Mouse (Mus musculus) E14TG2a.4 (cell line): ENCODE measurements around the gene Alox12b.
A peak's percentile ranks its signal among the peaks of the same experiment; 100 is the strongest.

Experiments
- H3K27me3 ChIP-seq: 2 replicates; pipeline ENCODE4 v1.6.1; 2014; ENCODE audit warnings: low read length, control low read depth; ENCODE audit not compliant: insufficient read depth
- H3K36me3 ChIP-seq: 2 replicates; pipeline ENCODE4 v1.6.1; 2014; ENCODE audit warnings: low read length, control low read depth; ENCODE audit not compliant: insufficient read depth
- H3K4me1 ChIP-seq: replicated peaks from 2 replicates; pipeline ENCODE4 v1.6.1; 2014; ENCODE audit warnings: low read depth, low read length, control low read depth
- H3K4me3 ChIP-seq: replicated peaks from 2 replicates; pipeline ENCODE4 v1.5.1; 2014; ENCODE audit warnings: mild to moderate bottlenecking, low read length
- H3K9me3 ChIP-seq: 2 replicates; pipeline ENCODE4 v1.6.1; 2014; ENCODE audit warnings: low read length, control low read depth
- CTCF ChIP-seq: conservative IDR thresholded peaks from 2 replicates; pipeline ENCODE4 v1.5.1; 2014; ENCODE audit warnings: low read length
- NANOG ChIP-seq: IDR thresholded peaks from 2 replicates; pipeline ENCODE4 v1.6.1; 2014; ENCODE audit warnings: borderline replicate concordance, low read length, mixed read lengths
- POU5F1 ChIP-seq: IDR thresholded peaks from 2 replicates; pipeline ENCODE4 v1.6.1; 2014; ENCODE audit warnings: low read length, borderline replicate concordance

Alox12b gene

DNA sequence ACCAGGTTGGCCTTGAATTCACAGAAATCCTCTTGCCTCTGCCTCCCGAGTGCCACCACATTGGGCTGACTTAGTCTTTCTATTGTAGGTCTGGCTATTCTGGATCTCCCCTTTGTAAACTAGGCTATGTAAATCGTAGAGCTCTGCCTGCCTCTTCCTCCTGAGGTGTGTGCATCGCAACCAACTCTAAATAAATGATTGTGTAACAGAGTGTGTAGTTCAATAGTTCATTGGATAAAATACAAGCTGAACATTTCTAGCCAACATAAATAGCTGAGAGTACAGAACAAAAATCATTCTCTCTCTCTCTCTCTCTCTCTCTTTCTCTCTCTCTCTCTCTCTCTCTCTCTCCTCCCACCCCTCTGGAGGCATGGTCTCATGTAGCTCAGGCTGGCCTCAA is 42.2 kb upstream of the Alox12b start:
- Histone ChIP-seq H3K4me3 (no peak overlapping the region), H3K4me1 (peaks cover 34% of the 10 kb centered on the region), H3K27me3 (peaks cover 79% of the 10 kb centered on the region), H3K9me3 (no peaks in the 10 kb centered on the region), H3K36me3 (0 out of 2 replicates have a peak, but pooled peaks cover under 1% of the 10 kb centered on the region)
- TF ChIP-seq POU5F1 (no peak), CTCF (no peak), NANOG (no peak)

DNA sequence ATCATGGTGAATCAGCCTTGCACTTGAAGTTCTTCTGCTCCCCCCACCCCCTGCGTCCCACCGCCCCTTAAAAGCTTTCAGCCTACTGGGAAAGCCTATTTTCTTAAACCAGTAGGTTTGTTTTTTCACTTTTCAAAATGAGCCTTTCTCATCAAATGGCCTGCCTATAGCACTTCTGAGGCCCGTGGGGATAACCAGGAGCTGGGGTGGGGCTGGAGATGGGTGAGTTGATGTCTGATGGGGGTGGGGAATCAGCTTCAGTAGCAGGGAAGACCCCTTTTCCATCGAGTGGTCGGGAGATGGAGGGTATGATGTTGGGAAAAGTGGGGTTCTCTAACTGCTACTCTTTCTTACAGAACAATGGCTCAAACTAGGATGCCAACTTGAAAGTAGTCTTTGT is 39.9 kb upstream of the Alox12b start:
- Histone ChIP-seq H3K4me3 (no peak overlapping the region), H3K36me3 (no peaks in the 10 kb centered on the region), H3K4me1 (peaks cover 46% of the 10 kb centered on the region), H3K27me3 (peaks cover 97% of the 10 kb centered on the region), H3K9me3 (no peaks in the 10 kb centered on the region)
- TF ChIP-seq POU5F1 (no peak), CTCF (no peak), NANOG (no peak)

DNA sequence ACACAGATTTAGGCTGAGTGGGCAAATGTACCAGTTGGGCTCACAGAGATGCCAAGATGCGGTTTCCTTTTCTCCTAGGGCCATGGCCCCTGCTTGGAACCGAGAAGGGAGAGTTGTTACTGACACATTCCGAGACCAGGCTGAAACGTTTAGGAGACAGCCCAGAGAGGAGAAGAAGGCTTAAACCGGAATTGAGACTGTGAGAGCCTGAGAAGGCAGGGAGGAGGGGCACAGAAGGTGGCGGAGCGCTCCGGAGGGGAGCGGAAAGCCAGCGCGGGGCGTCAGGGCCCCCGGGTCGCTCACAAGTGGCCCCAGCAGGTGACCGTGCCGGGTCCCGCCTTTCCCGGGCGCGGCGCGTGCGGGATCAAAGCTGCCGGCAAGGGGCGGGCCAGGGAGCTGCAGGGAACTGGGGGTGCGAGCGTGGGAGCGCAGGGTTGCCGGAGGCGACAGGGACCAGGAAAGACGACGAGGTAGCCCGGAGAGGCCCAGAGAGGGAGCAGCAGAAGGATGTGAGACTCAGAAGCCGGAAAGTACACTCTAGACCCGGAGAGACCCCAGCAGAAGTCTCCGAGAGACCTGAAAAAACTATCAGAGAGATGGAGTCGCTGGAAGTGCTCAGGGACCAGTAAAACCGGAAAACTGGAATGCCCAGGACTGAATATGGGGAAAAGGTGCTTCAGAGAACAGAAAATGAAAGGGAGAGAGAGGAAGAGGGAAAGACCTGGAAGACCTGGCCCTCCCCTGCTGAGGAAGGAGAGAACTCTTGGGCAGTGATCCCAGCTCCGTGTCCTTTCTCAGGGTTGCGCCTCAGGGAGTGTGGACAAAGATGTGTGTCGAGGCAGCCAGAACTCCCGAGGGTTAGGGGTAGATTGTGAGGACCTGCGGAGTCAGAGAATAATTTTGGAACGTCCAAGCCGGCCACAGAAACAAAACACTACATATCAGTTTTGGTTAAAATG is 38.8 kb upstream of the Alox12b start:
- no peak for TF ChIP-seq POU5F1
- no peak for TF ChIP-seq CTCF
- no peak for TF ChIP-seq NANOG
- Histone ChIP-seq H3K9me3 (no peaks in the 10 kb centered on the region), H3K4me1 (peaks cover 48% of the 10 kb centered on the region), H3K4me3 (peak overlapping the region; percentile 86), H3K36me3 (no peaks in the 10 kb centered on the region), H3K27me3 (peaks cover 93% of the 10 kb centered on the region)

DNA sequence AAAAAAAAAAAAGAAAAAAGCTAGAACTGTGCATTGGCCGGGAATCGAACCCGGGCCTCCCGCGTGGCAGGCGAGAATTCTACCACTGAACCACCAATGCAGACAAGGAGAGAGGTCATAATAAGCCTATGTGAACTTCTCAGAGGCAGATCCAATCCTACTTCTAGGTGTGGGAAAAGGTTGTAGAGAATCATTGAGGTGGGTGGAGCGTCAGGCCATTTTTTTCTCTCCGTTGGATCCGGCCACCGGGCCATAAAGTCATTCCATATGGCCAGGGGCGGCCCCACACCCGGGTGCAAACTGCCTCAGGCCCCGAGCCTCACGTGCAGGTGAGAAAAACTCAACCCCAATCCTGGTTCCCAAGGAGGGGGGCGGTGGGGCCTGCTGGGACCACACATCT is 38.0 kb upstream of the Alox12b start:
- peak overlapping the region; percentile 86 for H3K4me3 ChIP-seq
- H3K36me3 ChIP-seq: no peaks in the 10 kb centered on the region
- peaks cover 87% of the 10 kb centered on the region for H3K27me3 ChIP-seq
- H3K4me1 ChIP-seq: peaks cover 48% of the 10 kb centered on the region
- TF ChIP-seq CTCF (no peak), POU5F1 (no peak), NANOG (no peak)
- H3K9me3 ChIP-seq: no peaks in the 10 kb centered on the region

DNA sequence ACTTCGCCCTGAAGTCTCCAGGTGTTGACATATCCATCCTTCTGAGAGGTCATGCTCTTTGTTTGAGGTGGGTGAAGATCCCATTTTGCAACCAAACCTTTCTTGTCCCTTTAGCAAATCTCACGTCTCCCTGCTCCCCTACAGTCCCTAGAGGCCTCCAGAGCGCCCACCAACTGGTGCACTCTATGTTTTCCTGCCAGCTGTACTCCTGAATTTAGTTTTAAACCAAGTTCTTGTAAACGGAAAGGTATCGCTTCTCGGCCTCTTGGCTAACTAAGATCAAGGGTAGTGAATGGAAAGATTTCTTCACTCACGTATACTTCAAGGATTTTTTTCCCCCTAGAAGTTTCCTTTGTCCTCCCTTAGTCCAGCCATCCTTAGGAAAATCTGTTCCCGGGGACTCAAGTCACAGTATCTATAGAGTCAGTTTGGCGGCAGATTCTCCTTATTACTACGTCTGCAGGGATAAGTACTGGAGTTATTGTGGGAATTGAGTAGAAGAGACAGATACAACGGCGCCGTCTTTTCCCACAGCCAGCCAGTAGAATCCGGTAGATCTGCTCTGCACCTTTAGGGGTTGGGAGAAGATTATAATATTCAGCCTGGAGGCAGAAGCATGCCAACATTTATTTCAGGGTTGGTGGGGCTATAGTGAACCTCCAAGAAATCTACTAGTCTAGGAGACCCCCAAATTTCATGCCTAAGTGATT is 37.2 kb upstream of the Alox12b start:
- no peak for TF ChIP-seq NANOG
- no peak for TF ChIP-seq POU5F1
- no peak for TF ChIP-seq CTCF
- peaks cover 48% of the 10 kb centered on the region for H3K4me1 ChIP-seq
- no peaks in the 10 kb centered on the region for H3K9me3 ChIP-seq
- H3K27me3 ChIP-seq: peaks cover 78% of the 10 kb centered on the region
- H3K36me3 ChIP-seq: no peaks in the 10 kb centered on the region
- peak overlapping the region; percentile 95 for H3K4me3 ChIP-seq

DNA sequence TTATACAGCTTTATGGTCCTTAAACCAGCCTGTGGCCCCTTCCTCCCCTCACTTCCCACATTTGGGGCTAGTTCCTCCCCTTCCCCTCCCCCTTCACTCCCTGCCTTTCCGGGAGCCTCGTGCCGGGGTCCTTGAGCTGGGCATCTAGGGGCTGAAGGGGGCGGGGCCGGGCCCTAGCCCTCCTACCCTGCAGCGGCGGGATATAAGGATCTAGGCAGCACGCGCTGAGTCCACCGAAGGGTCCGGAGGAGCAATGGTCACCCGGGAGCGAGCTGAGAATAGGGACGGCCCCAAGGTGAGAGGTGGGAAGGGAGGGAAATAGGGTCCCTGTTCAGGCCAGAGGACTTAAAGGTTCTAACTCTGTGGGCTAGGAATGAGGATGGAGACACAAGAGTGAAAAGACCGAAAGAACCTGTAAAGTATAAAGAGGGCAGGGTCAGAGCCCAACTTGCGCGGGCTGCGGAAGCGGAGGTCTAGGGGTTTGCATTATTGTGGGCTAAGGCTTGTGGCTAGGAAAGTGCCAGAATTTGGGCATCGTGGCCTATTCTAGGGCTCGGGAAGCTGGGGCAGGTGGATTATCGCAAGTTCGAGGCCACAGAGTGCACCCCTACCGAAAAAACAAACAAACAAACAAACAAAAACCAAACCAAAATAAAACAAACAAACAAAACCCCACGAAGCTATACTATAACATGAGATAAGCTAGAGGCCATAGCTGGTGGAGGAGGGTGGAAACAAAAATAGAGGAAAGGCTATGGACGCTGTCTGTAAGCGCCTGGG is 36.4 kb upstream of the Alox12b start, which contains the start of gene Hes7:
Hes7 (plus strand) TSS at position 184 of the 780 bp plus-strand sequence.
- Histone ChIP-seq H3K4me3 (peak within 1 kb of the TSS; percentile 95), H3K9me3 (no peaks in the 10 kb centered on the region), H3K4me1 (peaks cover 49% of the 10 kb centered on the region), H3K36me3 (no peaks in the 10 kb centered on the region), H3K27me3 (peaks cover 70% of the 10 kb centered on the region)
- TF ChIP-seq CTCF: no peak
- no peak for TF ChIP-seq NANOG
- no peak for TF ChIP-seq POU5F1

DNA sequence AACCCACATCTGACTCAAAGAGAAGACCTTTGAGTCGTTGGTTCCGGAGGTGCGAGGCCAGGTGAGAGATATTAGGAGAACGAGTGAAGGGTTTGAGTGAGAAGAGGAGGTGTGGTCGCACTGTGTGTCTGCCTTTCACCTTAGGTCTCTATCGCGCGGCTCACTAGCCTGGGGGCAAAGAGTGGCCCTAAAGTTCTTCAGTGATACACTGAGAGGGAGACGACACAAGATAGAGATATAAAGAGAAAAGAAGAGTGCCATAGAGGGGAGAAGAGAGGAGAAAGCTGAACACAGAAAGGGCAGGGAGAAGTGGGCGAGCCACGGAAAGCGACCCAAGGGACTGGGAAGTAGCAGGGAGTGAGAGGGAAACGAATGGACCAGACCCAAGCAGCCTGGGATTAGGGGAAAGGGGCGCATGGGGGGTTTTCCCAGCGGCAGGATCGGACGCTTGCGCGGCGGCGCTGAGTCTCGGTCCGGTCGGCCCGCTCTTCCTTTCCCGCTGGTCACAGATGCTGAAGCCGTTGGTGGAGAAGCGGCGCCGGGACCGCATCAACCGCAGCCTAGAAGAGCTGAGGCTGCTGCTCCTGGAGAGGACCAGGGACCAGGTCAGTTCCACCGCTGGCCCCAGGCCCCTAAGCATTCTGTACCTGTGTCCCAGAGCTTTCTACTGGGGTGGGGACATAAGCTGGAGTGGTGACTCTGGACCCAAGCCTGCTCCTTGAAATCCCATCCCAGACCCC is 35.6 kb upstream of the Alox12b start:
- peak overlapping the region; percentile 95 for H3K4me3 ChIP-seq
- peaks cover 56% of the 10 kb centered on the region for H3K4me1 ChIP-seq
- TF ChIP-seq POU5F1 (no peak), CTCF (no peak), NANOG (no peak)
- H3K9me3 ChIP-seq: no peaks in the 10 kb centered on the region
- H3K36me3 ChIP-seq: no peaks in the 10 kb centered on the region
- peaks cover 63% of the 10 kb centered on the region for H3K27me3 ChIP-seq
